Mouse (Mus musculus) left cerebral cortex, postnatal 10 days (tissue): ENCODE measurements around the gene Faah. TPM values are rescaled to one million over a fixed set of nuclear protein-coding genes. Genes with fewer than 3 reads are reported as not detected.

ENCODE experiments used
- DNase-seq, 2 experiments: peaks; one replicate each; pipeline ENCODE4 v3.0.0; 2021 to 2022; ENCODE audit warnings: low spot score in 2 of 2, mixed read lengths in 1 of 2; ENCODE audit errors: extremely low spot score in 1 of 2
- intact Hi-C: fragments of 180-260 bp; cut with DNase I; formaldehyde crosslinking; loops from one replicate; pipeline ENCODE4 v1.15.1; 2025
- total RNA-seq, 2 experiments: library from RNA; stranded (reverse); gene quantifications; 2 replicates each; pipeline ENCODE4 v1.2.3; 2021

Gene Faah
- total RNA-seq, 2 experiments from 2014 or later, result 70.6 to 70.8 TPM

DNA sequence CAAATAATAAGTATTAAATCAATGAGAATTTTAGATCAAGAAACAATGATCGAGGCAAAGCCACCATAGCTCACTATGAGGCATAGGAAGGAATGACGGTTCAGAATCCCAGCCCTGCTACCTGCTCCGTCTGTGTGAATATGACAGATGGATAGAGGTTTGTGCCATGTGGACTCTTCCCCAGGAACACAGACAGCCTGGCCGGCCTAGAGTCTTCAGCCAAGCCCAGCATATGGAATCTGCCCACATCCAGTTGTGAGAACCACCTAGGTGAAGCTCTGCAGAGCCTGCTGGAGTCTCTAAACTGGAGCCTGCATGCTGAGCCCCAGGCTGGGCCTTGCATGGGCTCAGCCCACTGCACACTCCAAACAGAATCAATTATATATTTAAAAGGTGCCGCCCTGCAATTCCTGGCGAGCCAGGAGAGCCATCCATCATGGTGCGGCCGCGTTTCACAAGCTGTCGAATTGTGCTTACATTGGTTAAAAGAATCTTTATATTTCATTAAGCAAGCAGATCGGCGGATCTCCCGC is 86.1 kb downstream of the Faah start:
- DNase-seq, result no peak
- intact Hi-C loops, result no loop called here

- no peak for DNase-seq
- intact Hi-C loops, result no loop called here
These were observed 90.1 kb downstream of the Faah start for GRCm38 (mm10) chr4:115927637-115928036.

- intact Hi-C loops, result no loop called here
- no peak for DNase-seq
These were observed 94.4 kb downstream of the Faah start for GRCm38 (mm10) chr4:115923262-115923880.

- no peak for DNase-seq
- intact Hi-C loops, result no loop called here
These were observed 95.0 kb downstream of the Faah start for GRCm38 (mm10) chr4:115922688-115923087.

GRCm38 (mm10) chr4:115919911-115920310 is 97.8 kb downstream of the Faah start:
- DNase-seq, result no peak
- intact Hi-C loops, result no loop called here

Other genes with a start within 250 kb of the Faah start
- not detected for gene Tex38, start 236.9 kb downstream of the Faah start, total RNA-seq
- 10 to 100 TPM; 27.0 to 29.1 TPM for gene Atpaf1, start 233.1 kb downstream of the Faah start, total RNA-seq
- gene Mob3c, start 189.8 kb downstream of the Faah start, total RNA-seq, result 1 to 10 TPM; 3.8 to 5.8 TPM
- gene Mknk1, start 178.7 kb downstream of the Faah start, total RNA-seq, result 10 to 100 TPM; 42.9 to 44.9 TPM
- gene Kncn, start 133.5 kb downstream of the Faah start, total RNA-seq, result under 1 TPM; 0.16 to 0.64 TPM
- gene 6430628N08Rik, start 127.3 kb downstream of the Faah start, total RNA-seq, result under 1 TPM in 1 of 2 experiments, not detected in 1; 0.49 TPM
- gene Dmbx1, start 78.0 kb downstream of the Faah start, total RNA-seq, result under 1 TPM; 0.21 to 0.22 TPM
- gene Nsun4, start 36.0 kb upstream of the Faah start, total RNA-seq, result 1 to 10 TPM; 6.8 to 7.3 TPM
- 100 to 1,000 TPM; 411 to 421 TPM for gene Uqcrh, start 57.1 kb upstream of the Faah start, total RNA-seq
- 10 to 100 TPM; 52.3 to 54.0 TPM for gene Lrrc41, start 57.3 kb upstream of the Faah start, total RNA-seq
- 1 to 10 TPM; 1.1 to 1.3 TPM for gene Rad54l, start 105.8 kb upstream of the Faah start, total RNA-seq
- 10 to 100 TPM; 79.3 to 82.9 TPM for gene Pomgnt1, start 105.9 kb upstream of the Faah start, total RNA-seq
- gene Lurap1, start 133.4 kb upstream of the Faah start, total RNA-seq, result 10 to 100 TPM; 26.8 to 31.2 TPM
- gene Tspan1, start 149.7 kb upstream of the Faah start, total RNA-seq, result under 1 TPM; 0.60 to 0.73 TPM
- not detected for gene 1700042G07Rik, start 155.4 kb upstream of the Faah start, total RNA-seq
- gene Gm49337, start 155.5 kb upstream of the Faah start, total RNA-seq, result not detected
- 10 to 100 TPM; 39.4 to 41.5 TPM for gene Pik3r3, start 203.7 kb upstream of the Faah start, total RNA-seq